Mouse (Mus musculus) ovary, postnatal 14 days (tissue): ENCODE results near the gene Mdga1.
A peak's percentile ranks its signal among the peaks of the same experiment; 100 is the strongest.

Experiments
- DNase-seq: peaks from one replicate; pipeline ENCODE4 v3.0.0; 2022; ENCODE audit warnings: low spot score

Gene Mdga1

GRCm38 (mm10) chr17:29886655-29887251 is 83.1 kb downstream of the Mdga1 start:
- no peak for DNase-seq

- no peak for DNase-seq
Observed at GRCm38 (mm10) chr17:29886061-29886460, 83.8 kb downstream of the Mdga1 start.

GRCm38 (mm10) chr17:29884596-29884995 is 85.3 kb downstream of the Mdga1 start:
- DNase-seq, result no peak

GRCm38 (mm10) chr17:29883351-29883750 is 86.5 kb downstream of the Mdga1 start:
- no peak for DNase-seq

GRCm38 (mm10) chr17:29882885-29883284 is 87.0 kb downstream of the Mdga1 start:
- peak; percentile 68 for DNase-seq

- no peak for DNase-seq
Observed at GRCm38 (mm10) chr17:29880251-29880650, 89.6 kb downstream of the Mdga1 start.

GRCm38 (mm10) chr17:29878990-29879389 is 90.9 kb downstream of the Mdga1 start:
- DNase-seq, result no peak

GRCm38 (mm10) chr17:29874082-29874679 is 95.7 kb downstream of the Mdga1 start:
- DNase-seq, result no peak

GRCm38 (mm10) chr17:29873580-29874015 is 96.3 kb downstream of the Mdga1 start:
- no peak for DNase-seq

- DNase-seq, result no peak
Observed at GRCm38 (mm10) chr17:29870316-29870715, 99.6 kb downstream of the Mdga1 start.

GRCm38 (mm10) chr17:29865914-29866313 is 104.0 kb downstream of the Mdga1 start:
- DNase-seq, result no peak

GRCm38 (mm10) chr17:29864440-29864839 is 105.4 kb downstream of the Mdga1 start:
- DNase-seq, result no peak

GRCm38 (mm10) chr17:29859788-29860283 is 110.1 kb downstream of the Mdga1 start:
- no peak for DNase-seq

- no peak for DNase-seq
Observed at GRCm38 (mm10) chr17:29858764-29859163, 111.1 kb downstream of the Mdga1 start.

- DNase-seq, result no peak
Observed at GRCm38 (mm10) chr17:29855702-29856580, 113.9 kb downstream of the Mdga1 start.

- DNase-seq, result no peak
Observed at GRCm38 (mm10) chr17:29854835-29855234, 115.1 kb downstream of the Mdga1 start.

GRCm38 (mm10) chr17:29854388-29854787 is 115.5 kb downstream of the Mdga1 start:
- no peak for DNase-seq

GRCm38 (mm10) chr17:29852846-29853486 is 116.9 kb downstream of the Mdga1 start:
- DNase-seq, result no peak

- DNase-seq, result no peak
Observed at GRCm38 (mm10) chr17:29849436-29849797, 120.5 kb downstream of the Mdga1 start.

- DNase-seq, result peak; percentile 46
Observed at GRCm38 (mm10) chr17:29848793-29849435, 121.0 kb downstream of the Mdga1 start.

GRCm38 (mm10) chr17:29847291-29847690 is 122.6 kb downstream of the Mdga1 start:
- no peak for DNase-seq

GRCm38 (mm10) chr17:29846284-29846683 is 123.6 kb downstream of the Mdga1 start:
- DNase-seq, result no peak
